Mouse (Mus musculus) brain, embryonic 18.5 days (tissue): ENCODE data around the gene 4930564D02Rik.

Experiments
- DNase-seq: peaks from one replicate; pipeline ENCODE4 v3.0.0-alpha.2; 2012; ENCODE audit warnings: low read depth, low spot score

4930564D02Rik gene

GRCm38 (mm10) chr3:105066544-105066943 lies at the start of gene 4930564D02Rik:
Gene 4930564D02Rik (plus strand): TSS chr3:105066844.
- no peak for DNase-seq

GRCm38 (mm10) chr3:105017314-105017713 lies 49.3 kb upstream of the 4930564D02Rik start:
- no peak for DNase-seq

- no peak for DNase-seq
Measured at GRCm38 (mm10) chr3:105018085-105018782, 48.4 kb upstream of the 4930564D02Rik start.

GRCm38 (mm10) chr3:105018783-105019105 lies 47.9 kb upstream of the 4930564D02Rik start:
- no peak for DNase-seq

- no peak for DNase-seq
Measured at GRCm38 (mm10) chr3:105019826-105020692, 46.6 kb upstream of the 4930564D02Rik start.

GRCm38 (mm10) chr3:105023371-105024005 lies 43.2 kb upstream of the 4930564D02Rik start:
- DNase-seq: no peak

- no peak for DNase-seq
Measured at GRCm38 (mm10) chr3:105036281-105036847, 30.3 kb upstream of the 4930564D02Rik start.

GRCm38 (mm10) chr3:105037240-105037770 lies 29.3 kb upstream of the 4930564D02Rik start:
- DNase-seq: no peak

GRCm38 (mm10) chr3:105040002-105040401 lies 26.6 kb upstream of the 4930564D02Rik start:
- no peak for DNase-seq

GRCm38 (mm10) chr3:105040983-105041625 lies 25.5 kb upstream of the 4930564D02Rik start:
- DNase-seq: no peak

- DNase-seq: no peak
Measured at GRCm38 (mm10) chr3:105043746-105044145, 22.9 kb upstream of the 4930564D02Rik start.

GRCm38 (mm10) chr3:105046870-105047269 lies 19.8 kb upstream of the 4930564D02Rik start:
- DNase-seq: no peak

- no peak for DNase-seq
Measured at GRCm38 (mm10) chr3:105047616-105048015, 19.0 kb upstream of the 4930564D02Rik start.

- no peak for DNase-seq
Measured at GRCm38 (mm10) chr3:105049848-105050247, 16.8 kb upstream of the 4930564D02Rik start.

GRCm38 (mm10) chr3:105051103-105051502 lies 15.5 kb upstream of the 4930564D02Rik start:
- DNase-seq: no peak

- DNase-seq: no peak
Measured at GRCm38 (mm10) chr3:105052171-105052936, 14.3 kb upstream of the 4930564D02Rik start.

GRCm38 (mm10) chr3:105052937-105053697 lies 13.5 kb upstream of the 4930564D02Rik start, which contains the start of gene Cttnbp2nl:
Gene Cttnbp2nl (minus strand): TSS chr3:105053146.
- peak; percentile 98 for DNase-seq

GRCm38 (mm10) chr3:105053698-105054001 lies 13.0 kb upstream of the 4930564D02Rik start:
- DNase-seq: no peak

GRCm38 (mm10) chr3:105054952-105055351 lies 11.7 kb upstream of the 4930564D02Rik start:
- no peak for DNase-seq

GRCm38 (mm10) chr3:105055666-105056065 lies 11.0 kb upstream of the 4930564D02Rik start:
- DNase-seq: no peak
